Mouse (Mus musculus) CH12.LX (cell line): ENCODE results near the gene Sfxn2. TPM values are rescaled to one million over a fixed set of nuclear protein-coding genes. Genes with fewer than 3 reads are reported as not detected.

ENCODE experiments used
- DNase-seq: peaks from one replicate; pipeline ENCODE4 v3.0.0-alpha.2; 2013; ENCODE audit errors: extremely low read depth
- H3K27ac ChIP-seq: 2 replicates; pipeline ENCODE4 v1.5.1; 2012; ENCODE audit warnings: low read depth, mild to moderate bottlenecking, control low read depth, moderate library complexity; ENCODE audit not compliant: insufficient read depth
- H3K27me3 ChIP-seq: replicated peaks from 2 replicates; pipeline ENCODE3; 2012; ENCODE audit warnings: inconsistent platforms
- H3K36me3 ChIP-seq, 2 experiments: replicated peaks in 1 of 2; 2 replicates each; pipeline versions ENCODE3 to v1.6.1; 2012; ENCODE audit warnings: inconsistent platforms in 1 of 2, low read length in 1 of 2, mild to moderate bottlenecking in 1 of 2, mixed read lengths in 1 of 2, moderate library complexity in 1 of 2; ENCODE audit not compliant: control insufficient read depth in 1 of 2, insufficient read depth in 1 of 2
- H3K4me1 ChIP-seq, 2 experiments: 2 replicates each; pipeline ENCODE4 v1.6.1; 2012; ENCODE audit warnings: inconsistent platforms in 1 of 2, moderate library complexity in 1 of 2; ENCODE audit not compliant: insufficient read depth in 2 of 2, control insufficient read depth in 1 of 2
- H3K4me2 ChIP-seq: 2 replicates; pipeline ENCODE4 v1.6.1; 2012; ENCODE audit warnings: low read depth, mild to moderate bottlenecking, control low read depth; ENCODE audit not compliant: poor library complexity, insufficient read depth, severe bottlenecking
- H3K4me3 ChIP-seq, 3 experiments: fragments of 150-350 bp in 1 of 3; sonication (generic) in 1 of 3; replicated peaks in 1 of 3; 2 replicates each; pipeline versions ENCODE3 to v1.5.1; 2011 to 2012; ENCODE audit warnings: low read depth in 2 of 3, low read length in 2 of 3, mild to moderate bottlenecking in 2 of 3, moderate library complexity in 2 of 3, control low read depth in 1 of 3, improper control_type of control experiment in 1 of 3, inconsistent platforms in 1 of 3, mixed read lengths in 1 of 3; ENCODE audit not compliant: poor library complexity in 1 of 3
- H3K79me2 ChIP-seq: replicated peaks from 2 replicates; pipeline ENCODE4 v1.6.1; 2012; ENCODE audit warnings: mild to moderate bottlenecking, moderate library complexity; ENCODE audit not compliant: control insufficient read depth, poor library complexity, insufficient read depth, severe bottlenecking; ENCODE audit errors: extremely low read depth
- H3K9ac ChIP-seq: 2 replicates; pipeline ENCODE4 v1.6.1; 2012; ENCODE audit warnings: low read depth, mild to moderate bottlenecking, control low read depth, moderate library complexity; ENCODE audit not compliant: insufficient read depth
- H3K9me3 ChIP-seq: replicated peaks from 2 replicates; pipeline ENCODE3; 2012; ENCODE audit warnings: low read length, inconsistent platforms, mixed read lengths
- CHD2 ChIP-seq: IDR thresholded peaks from 2 replicates; pipeline ENCODE4 v1.6.1; 2011; ENCODE audit warnings: low read length, improper control_type of control experiment
- E2F4 ChIP-seq: IDR thresholded peaks from 2 replicates; pipeline ENCODE4 v1.6.1; 2011; ENCODE audit warnings: low read depth, low read length, improper control_type of control experiment; ENCODE audit not compliant: insufficient replicate concordance
- ELF1 ChIP-seq: IDR thresholded peaks from 2 replicates; pipeline ENCODE4 v1.6.1; 2014; ENCODE audit warnings: low read depth, mild to moderate bottlenecking, inconsistent platforms, low read length, improper control_type of control experiment
- EP300 ChIP-seq: IDR thresholded peaks from 2 replicates; pipeline ENCODE4 v1.6.1; 2011; ENCODE audit warnings: low read length, improper control_type of control experiment
- GABPA ChIP-seq: IDR thresholded peaks from 2 replicates; pipeline ENCODE4 v1.6.1; 2012; ENCODE audit warnings: low read depth, low read length, improper control_type of control experiment, inconsistent platforms; ENCODE audit not compliant: insufficient replicate concordance
- HCFC1 ChIP-seq: IDR thresholded peaks from 2 replicates; pipeline ENCODE4 v1.6.1; 2012; ENCODE audit warnings: low read depth, mild to moderate bottlenecking, inconsistent platforms, low read length, improper control_type of control experiment
- JUN ChIP-seq: IDR thresholded peaks from 2 replicates; pipeline ENCODE4 v1.6.1; 2011; ENCODE audit warnings: low read depth, mild to moderate bottlenecking, low read length, improper control_type of control experiment, moderate library complexity; ENCODE audit not compliant: insufficient read depth
- JUND ChIP-seq: conservative IDR thresholded peaks from 2 replicates; pipeline ENCODE4 v1.6.1; 2011; ENCODE audit warnings: low read depth, low read length, improper control_type of control experiment
- KAT2A ChIP-seq: IDR thresholded peaks from 2 replicates; pipeline ENCODE4 v1.6.1; 2012; ENCODE audit warnings: low read length, improper control_type of control experiment, inconsistent platforms; ENCODE audit not compliant: insufficient replicate concordance
- MAFK ChIP-seq: IDR thresholded peaks from 2 replicates; pipeline ENCODE4 v1.6.1; 2011; ENCODE audit warnings: low read length, improper control_type of control experiment; ENCODE audit not compliant: insufficient replicate concordance
- MAX ChIP-seq: IDR thresholded peaks from 2 replicates; pipeline ENCODE4 v1.6.1; 2011; ENCODE audit warnings: low read length, improper control_type of control experiment
- MAZ ChIP-seq: IDR thresholded peaks from 2 replicates; pipeline ENCODE4 v1.6.1; 2012; ENCODE audit warnings: low read depth, mild to moderate bottlenecking, inconsistent platforms, low read length, improper control_type of control experiment, moderate library complexity
- MYC ChIP-seq: IDR thresholded peaks from 2 replicates; pipeline ENCODE4 v1.6.1; 2011; ENCODE audit warnings: low read depth, mild to moderate bottlenecking, improper control_type of control experiment, low read length
- NELFE ChIP-seq: IDR thresholded peaks from 2 replicates; pipeline ENCODE4 v1.6.1; 2011; ENCODE audit warnings: low read depth, low read length, improper control_type of control experiment
- NRF1 ChIP-seq: IDR thresholded peaks from 2 replicates; pipeline ENCODE4 v1.6.1; 2014; ENCODE audit warnings: low read depth, mild to moderate bottlenecking, inconsistent platforms, low read length, improper control_type of control experiment, moderate library complexity
- PAX5 ChIP-seq: IDR thresholded peaks from 2 replicates; pipeline ENCODE4 v1.6.1; 2012; ENCODE audit warnings: low read length, inconsistent platforms, mixed read lengths
- POLR2A ChIP-seq: IDR thresholded peaks from 2 replicates; pipeline ENCODE4 v1.6.1; 2011; ENCODE audit warnings: low read depth, mild to moderate bottlenecking, improper control_type of control experiment, low read length
- RAD21 ChIP-seq: IDR thresholded peaks from 2 replicates; pipeline ENCODE4 v1.6.1; 2011; ENCODE audit warnings: low read depth, mild to moderate bottlenecking, low read length, improper control_type of control experiment, moderate library complexity
- SMC3 ChIP-seq: IDR thresholded peaks from 2 replicates; pipeline ENCODE4 v1.6.1; 2011; ENCODE audit warnings: low read depth, low read length, improper control_type of control experiment
- TCF12 ChIP-seq: IDR thresholded peaks from 2 replicates; pipeline ENCODE4 v1.6.1; 2014; ENCODE audit warnings: low read depth, mild to moderate bottlenecking, inconsistent platforms, low read length, improper control_type of control experiment
- UBTF ChIP-seq: IDR thresholded peaks from 2 replicates; pipeline ENCODE4 v1.6.1; 2012; ENCODE audit warnings: low read depth, mild to moderate bottlenecking, inconsistent platforms, low read length, improper control_type of control experiment, moderate library complexity
- USF1 ChIP-seq: IDR thresholded peaks from 2 replicates; pipeline ENCODE4 v1.6.1; 2014; ENCODE audit warnings: low read depth, mild to moderate bottlenecking, inconsistent platforms, low read length, improper control_type of control experiment
- ZKSCAN1 ChIP-seq: IDR thresholded peaks from 2 replicates; pipeline ENCODE4 v1.6.1; 2012; ENCODE audit warnings: low read depth, inconsistent platforms, low read length, improper control_type of control experiment, borderline replicate concordance
- ZMIZ1 ChIP-seq: IDR thresholded peaks from 2 replicates; pipeline ENCODE4 v1.6.1; 2012; ENCODE audit warnings: low read depth, mild to moderate bottlenecking, inconsistent platforms, low read length, improper control_type of control experiment
- dilution Hi-C: fragments of 300-500 bp; cut with MboI; formaldehyde crosslinking; loops from 2 replicates; pipeline ENCODE4 v1.14.3; 2020; ENCODE audit warnings: low sequenced_read_pairs; ENCODE audit not compliant: extremely low pct_unique_long_range_greater_than_20kb, extremely low pct_ligation_motif_present
- in situ Hi-C: fragments of 300-500 bp; cut with MboI; formaldehyde crosslinking; loops from 3 replicates; pipeline ENCODE4 v1.14.3; 2019; ENCODE audit warnings: low sequenced_read_pairs, low pct_ligation_motif_present, low pct_unique_long_range_greater_than_20kb, mixed read lengths
- polyA plus RNA-seq: library from polyadenylated mRNA; unstranded; fragments of >175 nt; gene quantifications from 2 replicates; pipeline ENCODE4 v1.2.1, GENCODE M21; 2012; ENCODE audit warnings: low read depth; ENCODE audit not compliant: insufficient read length
- total RNA-seq, 2 experiments: library from RNA; depleted of rRNA; stranded (reverse); fragments of 300-350 nt in 1 of 2; fragments of >200 nt in 1 of 2; gene quantifications; 2 replicates each; pipeline ENCODE4 v1.2.3; 2012 to 2014

Sfxn2 gene
- total and polyA plus RNA-seq, 3 experiments, result 5.9 to 11.1 (median 8.5) TPM

GRCm38 (mm10) chr19:46644343-46644792 lies 71.2 kb downstream of the Sfxn2 start:
- H3K27ac ChIP-seq, result no peak overlapping the region
- DNase-seq, result no peak
- no peak for TF ChIP-seq EP300
- no peak for TF ChIP-seq UBTF
- no peak for TF ChIP-seq ZMIZ1
- TF ChIP-seq HCFC1, result no peak
- TF ChIP-seq USF1, result no peak
- TF ChIP-seq PAX5, result no peak
- no peak for TF ChIP-seq E2F4
- TF ChIP-seq TCF12, result no peak
- no peak for TF ChIP-seq MAX
- no peak for TF ChIP-seq SMC3
- TF ChIP-seq NELFE, result no peak
- TF ChIP-seq CHD2, result no peak
- no peak for TF ChIP-seq MAFK
- no peak for TF ChIP-seq POLR2A
- TF ChIP-seq RAD21, result no peak
- no peak for TF ChIP-seq JUN
- H3K9me3 ChIP-seq, result no peaks in the 10 kb centered on the region
- H3K36me3 ChIP-seq, result peaks cover 29 to 96% of the 10 kb centered on the region in 2 experiments
- H3K9ac ChIP-seq, result no peak overlapping the region
- H3K27me3 ChIP-seq, result no peaks in the 10 kb centered on the region
- in situ Hi-C loops (no loop called here), dilution Hi-C loops (no loop called here)
- H3K4me1 ChIP-seq, result peaks cover 0 to 11% of the 10 kb centered on the region in 2 experiments; a peak in 1 of 4 replicates
- no peak overlapping the region for H3K4me2 ChIP-seq
- peaks cover 6% of the 10 kb centered on the region for H3K79me2 ChIP-seq
- no peak overlapping the region for H3K4me3 ChIP-seq

- DNase-seq, result no peak
- Histone ChIP-seq H3K4me3 (no peak overlapping the region), H3K79me2 (peaks cover 6% of the 10 kb centered on the region; the same call in 1 of the 2 replicates), H3K27me3 (no peaks in the 10 kb centered on the region), H3K9ac (no peak overlapping the region), H3K9me3 (no peaks in the 10 kb centered on the region), H3K36me3 (peaks cover 28 to 94% of the 10 kb centered on the region in 2 experiments), H3K27ac (no peak overlapping the region), H3K4me1 (peaks cover 0 to 11% of the 10 kb centered on the region in 2 experiments; a peak in 1 of 4 replicates), H3K4me2 (no peak overlapping the region)
- in situ Hi-C loops (no loop called here), dilution Hi-C loops (no loop called here)
- no peak for TF ChIP-seq KAT2A
- no peak for TF ChIP-seq MYC
- no peak for TF ChIP-seq JUN
- TF ChIP-seq MAZ, result no peak
- TF ChIP-seq ELF1, result no peak
- no peak for TF ChIP-seq JUND
- TF ChIP-seq NRF1, result no peak
- TF ChIP-seq ZKSCAN1, result no peak
- TF ChIP-seq GABPA, result no peak
- no peak for TF ChIP-seq ZMIZ1
- TF ChIP-seq NELFE, result no peak
- no peak for TF ChIP-seq PAX5
Measured at GRCm38 (mm10) chr19:46644793-46645602, 71.8 kb downstream of the Sfxn2 start.
